Mouse (Mus musculus) MEL (cell line): ENCODE results near the gene Gabrp. TPM values are rescaled to one million over a fixed set of nuclear protein-coding genes. Genes with fewer than 3 reads are reported as not detected.

ENCODE experiments used
- DNase-seq: peaks from one replicate; pipeline ENCODE4 v3.0.0; 2011; ENCODE audit warnings: low read depth, low spot score
- H3K27ac ChIP-seq: 2 replicates; pipeline ENCODE4 v1.5.1; 2012; ENCODE audit warnings: low read depth, mild to moderate bottlenecking, control low read depth, low read length, moderate library complexity; ENCODE audit not compliant: control insufficient read depth
- H3K27me3 ChIP-seq, 2 experiments: fragments of 150-350 bp in 1 of 2; sonication (generic) in 1 of 2; 2 replicates each; pipeline ENCODE4 v1.6.1; 2012; ENCODE audit warnings: low read length in 2 of 2, mild to moderate bottlenecking in 2 of 2, improper control_type of control experiment in 1 of 2, moderate library complexity in 1 of 2; ENCODE audit not compliant: insufficient read depth in 2 of 2, control insufficient read depth in 1 of 2
- H3K36me3 ChIP-seq, 2 experiments: 2 replicates each; pipeline ENCODE4 v1.6.1; 2012 to 2014; ENCODE audit warnings: low read length in 2 of 2, improper control_type of control experiment in 1 of 2, inconsistent platforms in 1 of 2, mild to moderate bottlenecking in 1 of 2; ENCODE audit not compliant: insufficient read depth in 2 of 2, control insufficient read depth in 1 of 2
- H3K4me1 ChIP-seq, 2 experiments: fragments of 150-350 bp in 1 of 2; sonication (generic) in 1 of 2; 2 replicates each; pipeline ENCODE4 v1.6.1; 2012; ENCODE audit warnings: low read length in 2 of 2, improper control_type of control experiment in 1 of 2, mild to moderate bottlenecking in 1 of 2; ENCODE audit not compliant: insufficient read depth in 2 of 2, control insufficient read depth in 1 of 2
- H3K4me3 ChIP-seq, 2 experiments: fragments of 150-350 bp in 1 of 2; sonication (generic) in 1 of 2; 2 replicates each; pipeline ENCODE4 v1.5.1; 2012; ENCODE audit warnings: low read depth in 2 of 2, low read length in 2 of 2, mild to moderate bottlenecking in 2 of 2, moderate library complexity in 2 of 2, control low read depth in 1 of 2, improper control_type of control experiment in 1 of 2; ENCODE audit not compliant: control insufficient read depth in 1 of 2, insufficient read depth in 1 of 2
- H3K79me2 ChIP-seq: 2 replicates; pipeline ENCODE4 v1.6.1; 2012; ENCODE audit warnings: mild to moderate bottlenecking, low read length, moderate library complexity; ENCODE audit not compliant: control insufficient read depth, poor library complexity, insufficient read depth
- H3K9ac ChIP-seq: 2 replicates; pipeline ENCODE4 v1.6.1; 2012; ENCODE audit warnings: low read depth, mild to moderate bottlenecking, control low read depth, low read length, moderate library complexity; ENCODE audit not compliant: control insufficient read depth, poor library complexity, severe bottlenecking
- H3K9me3 ChIP-seq: fragments of 150-350 bp; sonication (generic); replicated peaks from 2 replicates; pipeline ENCODE4 v1.6.1; 2012; ENCODE audit warnings: mild to moderate bottlenecking, low read length, improper control_type of control experiment, moderate library complexity; ENCODE audit not compliant: insufficient read depth
- BHLHE40 ChIP-seq: IDR thresholded peaks from 2 replicates; pipeline ENCODE4 v1.6.1; 2012; ENCODE audit warnings: low read depth, mild to moderate bottlenecking, inconsistent platforms, low read length, improper control_type of control experiment, borderline replicate concordance
- CHD1 ChIP-seq: IDR thresholded peaks from 2 replicates; pipeline ENCODE4 v1.6.1; 2012; ENCODE audit warnings: low read depth, mild to moderate bottlenecking, inconsistent platforms, low read length, improper control_type of control experiment
- CTCF ChIP-seq, 3 experiments: IDR thresholded peaks in 2 of 3; conservative IDR thresholded peaks in 1 of 3; 2 replicates each; pipeline ENCODE4 v1.5.1; 2011 to 2012; ENCODE audit warnings: low read length in 3 of 3, low read depth in 2 of 3, mild to moderate bottlenecking in 2 of 3, improper control_type of control experiment in 1 of 3, inconsistent platforms in 1 of 3, mixed read lengths in 1 of 3, moderate library complexity in 1 of 3; ENCODE audit not compliant: control insufficient read depth in 1 of 3, insufficient read depth in 1 of 3, poor library complexity in 1 of 3, severe bottlenecking in 1 of 3
- E2F4 ChIP-seq: IDR thresholded peaks from 2 replicates; pipeline ENCODE4 v1.6.1; 2011; ENCODE audit warnings: low read depth, low read length, improper control_type of control experiment, borderline replicate concordance
- ELF1 ChIP-seq: IDR thresholded peaks from 2 replicates; pipeline ENCODE4 v1.6.1; 2014; ENCODE audit warnings: low read depth, mild to moderate bottlenecking, inconsistent platforms, low read length, improper control_type of control experiment, moderate library complexity
- EP300 ChIP-seq, 2 experiments: IDR thresholded peaks; 2 replicates each; pipeline ENCODE4 v1.6.1; 2011; ENCODE audit warnings: improper control_type of control experiment in 2 of 2, low read length in 2 of 2, low read depth in 1 of 2, mild to moderate bottlenecking in 1 of 2
- GATA1 ChIP-seq: IDR thresholded peaks from 2 replicates; pipeline ENCODE4 v1.6.1; 2011; ENCODE audit warnings: low read depth, low read length, improper control_type of control experiment
- HCFC1 ChIP-seq: IDR thresholded peaks from 2 replicates; pipeline ENCODE4 v1.6.1; 2012; ENCODE audit warnings: low read depth, mild to moderate bottlenecking, inconsistent platforms, low read length, improper control_type of control experiment, moderate library complexity
- KAT2A ChIP-seq: conservative IDR thresholded peaks from 2 replicates; pipeline ENCODE4 v1.6.1; 2012; ENCODE audit warnings: low read depth, low read length, improper control_type of control experiment, inconsistent platforms
- MAFK ChIP-seq: IDR thresholded peaks from 2 replicates; pipeline ENCODE4 v1.6.1; 2011; ENCODE audit warnings: low read depth, mild to moderate bottlenecking, low read length, improper control_type of control experiment, borderline replicate concordance
- MAX ChIP-seq: IDR thresholded peaks from 2 replicates; pipeline ENCODE4 v1.6.1; 2011; ENCODE audit warnings: low read length, improper control_type of control experiment
- MXI1 ChIP-seq: IDR thresholded peaks from 2 replicates; pipeline ENCODE4 v1.6.1; 2011; ENCODE audit warnings: mild to moderate bottlenecking, low read depth, low read length, improper control_type of control experiment
- MYB ChIP-seq: IDR thresholded peaks from 2 replicates; pipeline ENCODE4 v1.6.1; 2011; ENCODE audit warnings: mild to moderate bottlenecking, low read depth, low read length, improper control_type of control experiment
- POLR2A ChIP-seq, 2 experiments: IDR thresholded peaks; 2 replicates each; pipeline ENCODE4 v1.6.1; 2011 to 2012; ENCODE audit warnings: low read length in 2 of 2, mild to moderate bottlenecking in 2 of 2, control low read depth in 1 of 2, improper control_type of control experiment in 1 of 2, low read depth in 1 of 2, moderate library complexity in 1 of 2; ENCODE audit not compliant: control insufficient read depth in 1 of 2, insufficient read depth in 1 of 2, poor library complexity in 1 of 2
- POLR2AphosphoS2 ChIP-seq: IDR thresholded peaks from 2 replicates; pipeline ENCODE4 v1.6.1; 2011; ENCODE audit warnings: low read length, improper control_type of control experiment
- POLR2AphosphoS5 ChIP-seq: IDR thresholded peaks from 2 replicates; pipeline ENCODE4 v1.6.1; 2012; ENCODE audit warnings: low read depth, borderline replicate concordance, mild to moderate bottlenecking, inconsistent platforms, low read length, moderate library complexity, mixed read lengths
- RAD21 ChIP-seq: IDR thresholded peaks from 2 replicates; pipeline ENCODE4 v1.6.1; 2011; ENCODE audit warnings: mild to moderate bottlenecking, low read depth, low read length, improper control_type of control experiment
- RCOR1 ChIP-seq: IDR thresholded peaks from 2 replicates; pipeline ENCODE4 v1.6.1; 2012; ENCODE audit warnings: low read depth, mild to moderate bottlenecking, inconsistent platforms, low read length, improper control_type of control experiment
- SMC3 ChIP-seq: IDR thresholded peaks from 2 replicates; pipeline ENCODE4 v1.6.1; 2011; ENCODE audit warnings: low read depth, low read length, improper control_type of control experiment
- TAL1 ChIP-seq: IDR thresholded peaks from 2 replicates; pipeline ENCODE4 v1.6.1; 2012; ENCODE audit warnings: mild to moderate bottlenecking, inconsistent platforms, low read length, moderate library complexity, mixed read lengths
- TBP ChIP-seq: IDR thresholded peaks from 2 replicates; pipeline ENCODE4 v1.8.0; 2011; ENCODE audit warnings: low read depth, low read length, improper control_type of control experiment
- USF1 ChIP-seq: IDR thresholded peaks from 2 replicates; pipeline ENCODE4 v1.6.1; 2014; ENCODE audit warnings: low read depth, mild to moderate bottlenecking, inconsistent platforms, low read length, improper control_type of control experiment, moderate library complexity
- ZC3H11A ChIP-seq: IDR thresholded peaks from 2 replicates; pipeline ENCODE4 v1.6.1; 2012; ENCODE audit warnings: low read depth, mild to moderate bottlenecking, inconsistent platforms, low read length, improper control_type of control experiment
- ZKSCAN1 ChIP-seq: IDR thresholded peaks from 2 replicates; pipeline ENCODE4 v1.6.1; 2012; ENCODE audit warnings: low read depth, mild to moderate bottlenecking, inconsistent platforms, low read length, improper control_type of control experiment, moderate library complexity
- ZMIZ1 ChIP-seq: IDR thresholded peaks from 2 replicates; pipeline ENCODE4 v1.6.1; 2012; ENCODE audit warnings: low read depth, mild to moderate bottlenecking, inconsistent platforms, low read length, improper control_type of control experiment, moderate library complexity
- ZNF384 ChIP-seq: IDR thresholded peaks from 2 replicates; pipeline ENCODE4 v1.6.1; 2012; ENCODE audit warnings: low read depth, mild to moderate bottlenecking, inconsistent platforms, low read length, improper control_type of control experiment
- polyA plus RNA-seq, 2 experiments: library from polyadenylated mRNA; stranded (reverse) in 1 of 2; unstranded in 1 of 2; fragments of >175 nt in 1 of 2; fragments of >200 nt in 1 of 2; gene quantifications; 2 replicates each; pipeline versions ENCODE4 v1.2.1 to v1.2.4; 2012; ENCODE audit warnings: low replicate concordance in 2 of 2, low read depth in 1 of 2; ENCODE audit not compliant: insufficient read length in 2 of 2, insufficient read depth in 1 of 2, missing spikeins in 1 of 2
- total RNA-seq: library from RNA; depleted of rRNA; stranded (reverse); fragments of 300-350 nt; gene quantifications from 2 replicates; pipeline ENCODE4 v1.2.3, GENCODE M21; 2012

Gene Gabrp
- total and polyA plus RNA-seq, 3 experiments = not detected

DNA sequence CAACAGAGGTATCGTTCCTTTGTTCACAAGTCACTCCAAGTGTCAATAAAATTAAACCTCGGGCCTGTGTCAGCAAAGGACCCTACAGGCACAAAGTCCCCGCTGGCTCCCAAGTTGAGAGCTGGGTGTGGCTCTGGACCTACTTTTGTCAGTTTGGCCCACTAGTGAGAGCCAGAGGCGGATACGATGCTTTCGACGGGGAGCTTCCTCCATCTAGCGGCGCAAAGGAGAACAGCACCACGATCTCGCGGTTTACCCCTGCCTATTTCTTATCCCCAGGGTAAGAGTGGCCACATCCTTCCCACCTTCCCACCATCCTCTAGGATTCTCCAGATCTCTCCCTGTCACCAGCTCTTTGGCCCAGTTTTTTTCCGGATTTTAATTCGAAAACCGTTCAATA, 35.5 kb upstream of the Gabrp start:
- H3K79me2 ChIP-seq = no peaks in the 10 kb centered on the region
- H3K27me3 ChIP-seq = peaks cover 0 to 3% of the 10 kb centered on the region in 2 experiments; a peak in 1 of 4 replicates
- no peaks in the 10 kb centered on the region for H3K9me3 ChIP-seq
- peak; percentile 48 for DNase-seq
- no peaks in the 10 kb centered on the region for H3K4me1 ChIP-seq
- H3K9ac ChIP-seq = no peak overlapping the region
- H3K4me3 ChIP-seq = no peak overlapping the region
- peak; percentile 37 to 82 (median 82); a peak in 5 of 6 replicates for TF ChIP-seq CTCF (IDR thresholded peaks at IDR 0.05 in 2 of 3, conservative IDR thresholded peaks at IDR 0.05 in 1 of 3; ENCODE audit: control insufficient read depth in 1 of 3, insufficient read depth in 1 of 3, low read depth in 2 of 3, low read length in 3 of 3, poor library complexity in 1 of 3, severe bottlenecking in 1 of 3)
- no peak for TF ChIP-seq MAFK
- TF ChIP-seq TBP = no peak
- peak; percentile 67 for TF ChIP-seq SMC3
- peak; percentile 49 for TF ChIP-seq ZC3H11A
- TF ChIP-seq RAD21 = peak; percentile 85
- H3K27ac ChIP-seq = no peak overlapping the region
- no peaks in the 10 kb centered on the region for H3K36me3 ChIP-seq

DNA sequence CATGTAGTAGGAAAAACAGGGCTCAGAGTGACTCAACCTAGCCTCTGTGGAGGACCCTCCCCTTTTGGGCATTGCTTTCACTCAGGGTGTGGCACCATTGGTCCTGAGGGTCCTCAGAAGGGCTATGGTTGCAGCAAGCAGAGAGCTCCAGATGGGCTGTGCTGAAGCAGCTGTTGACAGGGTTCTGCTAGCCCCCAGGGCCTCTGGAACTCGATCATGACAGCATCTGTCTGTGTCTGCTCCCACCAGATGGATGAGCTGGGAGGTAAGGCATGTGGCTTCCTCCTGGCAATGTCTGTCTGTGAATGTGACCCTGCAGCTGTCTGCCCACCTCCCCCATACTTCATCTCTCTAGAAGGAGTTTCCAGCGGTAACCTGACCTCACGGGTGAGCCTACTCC, 29.0 kb upstream of the Gabrp start:
- TF ChIP-seq ZMIZ1 (no peak), MXI1 (no peak), POLR2A (IDR thresholded peaks at IDR 0.05; ENCODE audit: control insufficient read depth in 1 of 2, insufficient read depth in 1 of 2, low read depth in 1 of 2, low read length in 2 of 2, poor library complexity in 1 of 2) (no peak), SMC3 (no peak), ELF1 (no peak), MYB (no peak), ZC3H11A (no peak), GATA1 (no peak), RCOR1 (no peak), TAL1 (no peak), CHD1 (no peak), USF1 (no peak), EP300 (IDR thresholded peaks at IDR 0.05; ENCODE audit: low read depth in 1 of 2, low read length in 2 of 2) (no peak), TBP (no peak)
- TF ChIP-seq, all 39 proteins: peak for 0
- no peak overlapping the region for H3K4me3 ChIP-seq
- no peaks in the 10 kb centered on the region for H3K9me3 ChIP-seq
- no peak overlapping the region for H3K9ac ChIP-seq
- H3K79me2 ChIP-seq = no peaks in the 10 kb centered on the region
- no peaks in the 10 kb centered on the region for H3K36me3 ChIP-seq
- no peaks in the 10 kb centered on the region for H3K27me3 ChIP-seq
- DNase-seq = no peak
- no peaks in the 10 kb centered on the region for H3K4me1 ChIP-seq
- no peak overlapping the region for H3K27ac ChIP-seq

DNA sequence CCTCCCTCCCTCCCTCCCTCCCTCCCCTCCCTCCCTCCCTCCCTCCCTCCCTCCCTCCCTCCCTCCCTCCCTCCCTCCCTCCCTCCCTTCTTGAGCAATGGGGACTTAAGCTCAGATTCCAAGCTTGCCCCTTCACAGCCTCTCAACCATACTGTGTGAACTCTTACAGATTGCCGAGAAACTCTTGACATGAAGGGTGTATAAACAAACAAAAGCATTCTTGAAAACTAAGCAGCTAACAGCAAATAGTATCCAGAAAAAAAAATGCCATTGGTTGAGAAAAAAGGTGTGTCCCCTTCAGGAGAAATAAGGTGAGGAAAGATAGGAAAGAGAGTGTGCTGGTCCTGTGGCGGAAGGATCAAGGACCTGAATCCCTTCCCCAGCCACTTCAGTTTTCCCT, 24.4 kb upstream of the Gabrp start:
- Histone ChIP-seq H3K27me3 (0 out of 4 replicates have a peak, but pooled peaks cover 0 to 2% of the 10 kb centered on the region in 2 experiments), H3K4me3 (no peak overlapping the region), H3K27ac (no peak overlapping the region), H3K9me3 (no peaks in the 10 kb centered on the region), H3K9ac (no peak overlapping the region), H3K79me2 (no peaks in the 10 kb centered on the region), H3K36me3 (no peaks in the 10 kb centered on the region), H3K4me1 (no peaks in the 10 kb centered on the region)
- no peak for DNase-seq
- TF ChIP-seq ZKSCAN1 (no peak), ELF1 (no peak), POLR2AphosphoS5 (no peak), E2F4 (no peak), MAX (no peak), POLR2AphosphoS2 (no peak), ZC3H11A (no peak), EP300 (IDR thresholded peaks at IDR 0.05; ENCODE audit: low read depth in 1 of 2, low read length in 2 of 2) (no peak), USF1 (no peak), MAFK (no peak), POLR2A (IDR thresholded peaks at IDR 0.05; ENCODE audit: control insufficient read depth in 1 of 2, insufficient read depth in 1 of 2, low read depth in 1 of 2, low read length in 2 of 2, poor library complexity in 1 of 2) (no peak), KAT2A (no peak), BHLHE40 (no peak), MXI1 (no peak), ZNF384 (no peak), HCFC1 (no peak), RAD21 (no peak), SMC3 (no peak)
